Mouse (Mus musculus): Measurements from ENCODE around the gene Lrch1. TPM values are rescaled to one million over a fixed set of nuclear protein-coding genes. Genes with fewer than 3 reads are reported as not detected.

Gene Lrch1
- polyA plus RNA-seq, 1 experiment = 8.4 TPM

DNA sequence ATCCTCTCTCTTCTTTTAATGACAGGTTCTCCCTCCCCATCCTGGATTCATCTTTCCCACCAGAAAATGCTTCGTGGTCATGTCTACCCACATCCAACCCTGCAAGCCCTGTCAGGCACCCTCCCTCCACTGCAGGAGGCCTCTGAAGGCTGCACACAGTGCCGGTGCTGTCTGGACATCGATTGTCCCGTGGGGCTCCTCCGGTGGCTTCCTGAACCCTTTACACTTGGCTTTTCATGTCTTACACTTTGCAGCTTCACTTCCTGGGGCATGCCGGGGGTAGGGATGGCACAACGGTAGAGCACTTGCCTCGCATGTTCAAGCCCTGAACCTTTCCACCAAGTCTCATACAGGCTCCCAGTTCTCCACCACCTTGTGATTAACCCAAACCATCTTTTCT lies 4.7 kb downstream of the Lrch1 start:
- no peak overlapping the region for H3K4me3 ChIP-seq (ENCODE audit: insufficient read depth, low read depth, low read length)
- no peak overlapping the region for H3K27ac ChIP-seq (ENCODE audit: insufficient read depth, low read depth, low read length)
- H3K4me1 ChIP-seq (ENCODE audit: control insufficient read depth, insufficient read depth, low read length) = peaks cover 8% of the 10 kb centered on the region; the same call in 1 of the 2 replicates
- H3K36me3 ChIP-seq (ENCODE audit: control insufficient read depth, insufficient read depth, low read length) = no peaks in the 10 kb centered on the region
- no peaks in the 10 kb centered on the region for H3K27me3 ChIP-seq (replicated peaks; ENCODE audit: control insufficient read depth, insufficient read depth, low read length)
- TF ChIP-seq POLR2A (IDR thresholded peaks at IDR 0.05; ENCODE audit: low read depth, low read length) (no peak), CTCF (conservative IDR thresholded peaks at IDR 0.05; ENCODE audit: insufficient read depth, insufficient read length, low read depth, low read length) (no peak)
- WGBS = 65% methylated on average over 8 of the region's 8 CpGs
- no peak for DNase-seq

DNA sequence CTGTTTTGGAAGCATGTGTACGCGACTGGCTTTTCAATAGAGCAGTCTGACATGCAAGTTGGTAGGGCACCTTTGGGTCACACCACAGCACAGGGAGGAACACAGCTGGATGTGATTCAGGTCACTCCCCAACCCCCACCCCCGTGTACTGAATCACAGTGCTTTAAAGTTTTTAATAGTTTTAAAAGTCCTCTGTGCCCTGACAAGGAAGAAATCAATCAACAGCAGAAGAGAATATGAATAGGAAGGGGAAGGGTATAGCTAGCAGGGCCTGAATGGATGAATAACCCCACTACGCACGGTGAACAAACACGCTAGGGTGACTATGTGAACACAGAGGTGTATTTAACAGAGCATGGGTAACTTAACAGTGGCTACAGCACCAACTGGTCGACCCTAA lies 6.1 kb downstream of the Lrch1 start:
- no peak for TF ChIP-seq CTCF (conservative IDR thresholded peaks at IDR 0.05; ENCODE audit: insufficient read depth, insufficient read length, low read depth, low read length)
- no peak for TF ChIP-seq POLR2A (IDR thresholded peaks at IDR 0.05; ENCODE audit: low read depth, low read length)
- H3K36me3 ChIP-seq (ENCODE audit: control insufficient read depth, insufficient read depth, low read length) = no peaks in the 10 kb centered on the region
- no peak overlapping the region for H3K4me3 ChIP-seq (ENCODE audit: insufficient read depth, low read depth, low read length)
- H3K27me3 ChIP-seq (replicated peaks; ENCODE audit: control insufficient read depth, insufficient read depth, low read length) = no peaks in the 10 kb centered on the region
- no peak for DNase-seq
- WGBS = 62% methylated on average over 7 of the region's 7 CpGs
- peaks cover 8% of the 10 kb centered on the region; the same call in 1 of the 2 replicates for H3K4me1 ChIP-seq (ENCODE audit: control insufficient read depth, insufficient read depth, low read length)
- H3K27ac ChIP-seq (ENCODE audit: insufficient read depth, low read depth, low read length) = no peak overlapping the region

DNA sequence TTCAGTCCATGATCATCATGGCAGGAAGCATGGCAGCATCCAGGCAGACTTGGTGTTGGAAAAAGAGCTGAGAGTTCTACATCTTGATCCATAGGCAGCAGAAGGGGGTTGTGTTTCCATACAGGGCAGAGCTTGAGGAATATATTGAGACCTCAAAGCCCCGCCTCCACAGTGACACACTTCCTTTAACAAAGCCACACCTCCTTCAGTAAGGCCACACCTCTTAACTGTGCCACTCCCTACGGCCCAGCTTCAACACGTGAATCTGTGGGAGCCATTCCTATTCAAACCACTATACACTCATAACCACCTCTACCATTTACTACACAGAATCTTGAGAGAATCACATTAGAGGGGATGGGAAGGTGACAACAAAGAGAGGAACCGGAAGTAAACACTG lies 6.9 kb downstream of the Lrch1 start:
- DNase-seq = no peak
- Histone ChIP-seq H3K4me3 (ENCODE audit: insufficient read depth, low read depth, low read length) (no peak overlapping the region), H3K27me3 (replicated peaks; ENCODE audit: control insufficient read depth, insufficient read depth, low read length) (no peaks in the 10 kb centered on the region), H3K27ac (ENCODE audit: insufficient read depth, low read depth, low read length) (no peak overlapping the region), H3K4me1 (ENCODE audit: control insufficient read depth, insufficient read depth, low read length) (peaks cover 6% of the 10 kb centered on the region; the same call in 1 of the 2 replicates), H3K36me3 (ENCODE audit: control insufficient read depth, insufficient read depth, low read length) (no peaks in the 10 kb centered on the region)
- WGBS = 81% methylated on average over 4 of the region's 4 CpGs
- TF ChIP-seq CTCF (conservative IDR thresholded peaks at IDR 0.05; ENCODE audit: insufficient read depth, insufficient read length, low read depth, low read length) (no peak), POLR2A (IDR thresholded peaks at IDR 0.05; ENCODE audit: low read depth, low read length) (no peak)

DNA sequence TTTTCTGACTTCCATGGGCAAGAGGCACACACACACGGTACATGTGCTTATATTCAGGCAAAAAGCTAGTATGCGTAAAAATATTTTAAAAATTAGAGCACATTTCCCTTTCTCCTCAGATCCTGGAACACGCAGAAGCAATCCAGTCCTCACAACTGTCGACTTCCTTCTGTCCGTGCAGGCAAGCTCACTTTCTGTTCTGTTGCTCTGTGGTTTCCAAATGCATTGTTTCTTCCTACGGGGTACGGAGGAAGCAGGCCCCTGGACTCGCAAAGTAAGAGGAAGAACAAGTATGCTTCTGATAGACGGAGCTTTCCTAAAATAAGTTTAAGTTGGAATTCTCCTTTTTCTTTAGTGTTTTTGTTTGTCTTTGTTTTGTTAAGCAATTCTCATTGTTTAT lies 8.3 kb downstream of the Lrch1 start:
- 52% methylated on average over 9 of the region's 9 CpGs for WGBS
- Histone ChIP-seq H3K4me1 (ENCODE audit: control insufficient read depth, insufficient read depth, low read length) (peaks cover under 1% of the 10 kb centered on the region; the same call in 1 of the 2 replicates), H3K27me3 (replicated peaks; ENCODE audit: control insufficient read depth, insufficient read depth, low read length) (no peaks in the 10 kb centered on the region), H3K4me3 (ENCODE audit: insufficient read depth, low read depth, low read length) (no peak overlapping the region), H3K27ac (ENCODE audit: insufficient read depth, low read depth, low read length) (no peak overlapping the region), H3K36me3 (ENCODE audit: control insufficient read depth, insufficient read depth, low read length) (no peaks in the 10 kb centered on the region)
- peak; percentile 42 for DNase-seq
- no peak for TF ChIP-seq CTCF (conservative IDR thresholded peaks at IDR 0.05; ENCODE audit: insufficient read depth, insufficient read length, low read depth, low read length)
- TF ChIP-seq POLR2A (IDR thresholded peaks at IDR 0.05; ENCODE audit: low read depth, low read length) = no peak

DNA sequence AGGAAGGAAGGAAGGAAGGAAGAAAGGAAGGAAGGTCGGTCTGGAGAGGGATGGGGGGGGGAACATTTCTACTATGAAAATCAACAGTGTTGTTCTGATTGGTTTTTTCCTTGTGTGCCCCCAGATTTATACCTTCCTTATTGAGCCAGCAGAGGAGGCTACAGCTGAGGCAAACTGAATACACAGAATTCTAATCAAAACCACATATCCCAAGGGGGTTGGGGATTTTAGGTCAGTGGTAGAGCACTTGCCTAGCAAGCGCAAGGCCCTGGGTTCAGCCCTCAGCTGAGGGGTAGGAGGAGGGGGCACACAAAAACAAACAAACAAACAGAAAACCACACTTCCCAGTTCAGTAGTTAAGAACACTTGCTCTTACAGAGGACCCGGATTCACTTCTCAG lies 8.8 kb downstream of the Lrch1 start:
- Histone ChIP-seq H3K27ac (ENCODE audit: insufficient read depth, low read depth, low read length) (no peak overlapping the region), H3K36me3 (ENCODE audit: control insufficient read depth, insufficient read depth, low read length) (no peaks in the 10 kb centered on the region), H3K4me3 (ENCODE audit: insufficient read depth, low read depth, low read length) (no peak overlapping the region), H3K27me3 (replicated peaks; ENCODE audit: control insufficient read depth, insufficient read depth, low read length) (no peaks in the 10 kb centered on the region), H3K4me1 (ENCODE audit: control insufficient read depth, insufficient read depth, low read length) (0 out of 2 replicates have a peak, but pooled peaks cover 2% of the 10 kb centered on the region)
- WGBS = 73% methylated on average over 3 of the region's 3 CpGs
- DNase-seq = no peak
- no peak for TF ChIP-seq CTCF (conservative IDR thresholded peaks at IDR 0.05; ENCODE audit: insufficient read depth, insufficient read length, low read depth, low read length)
- no peak for TF ChIP-seq POLR2A (IDR thresholded peaks at IDR 0.05; ENCODE audit: low read depth, low read length)

DNA sequence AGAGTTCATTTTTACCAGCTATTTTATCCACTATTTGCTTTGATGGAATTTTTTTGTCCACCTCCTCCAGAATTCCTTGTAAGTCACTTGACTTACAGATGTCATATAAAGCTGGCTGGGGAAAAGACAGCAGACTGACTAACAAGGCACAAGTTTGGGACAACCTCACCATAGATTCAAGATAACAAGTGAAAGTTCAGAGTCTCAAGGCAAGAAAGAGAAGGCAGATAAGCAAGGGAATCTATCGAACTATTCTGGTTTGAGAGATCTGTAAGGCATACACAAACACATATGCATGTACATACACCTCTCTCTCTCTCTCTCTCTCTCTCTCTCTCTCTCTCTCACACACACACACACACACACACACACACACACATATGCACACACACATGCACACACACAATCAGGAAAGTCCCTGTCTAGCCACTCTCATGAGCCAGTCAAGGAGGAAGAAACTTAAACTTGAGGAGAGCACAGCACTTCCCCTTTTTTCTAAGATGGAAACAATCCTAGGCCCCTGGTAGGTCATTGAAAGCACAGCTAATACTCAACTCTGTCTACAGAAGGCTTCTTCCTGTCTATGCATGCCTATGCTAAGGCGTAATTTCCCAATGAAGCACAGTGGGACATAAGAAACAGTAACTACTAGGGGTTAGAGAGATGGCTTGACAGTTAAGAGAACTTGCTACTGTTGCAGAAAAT lies 11.0 kb downstream of the Lrch1 start:
- Histone ChIP-seq H3K27ac (ENCODE audit: insufficient read depth, low read depth, low read length) (no peak overlapping the region), H3K27me3 (replicated peaks; ENCODE audit: control insufficient read depth, insufficient read depth, low read length) (no peaks in the 10 kb centered on the region), H3K36me3 (ENCODE audit: control insufficient read depth, insufficient read depth, low read length) (no peaks in the 10 kb centered on the region), H3K4me1 (ENCODE audit: control insufficient read depth, insufficient read depth, low read length) (0 out of 2 replicates have a peak, but pooled peaks cover 2% of the 10 kb centered on the region), H3K4me3 (ENCODE audit: insufficient read depth, low read depth, low read length) (no peak overlapping the region)
- 87% methylated on average over 2 of the region's 2 CpGs for WGBS
- no peak for DNase-seq
- TF ChIP-seq CTCF (conservative IDR thresholded peaks at IDR 0.05; ENCODE audit: insufficient read depth, insufficient read length, low read depth, low read length) (no peak), POLR2A (IDR thresholded peaks at IDR 0.05; ENCODE audit: low read depth, low read length) (no peak)

DNA sequence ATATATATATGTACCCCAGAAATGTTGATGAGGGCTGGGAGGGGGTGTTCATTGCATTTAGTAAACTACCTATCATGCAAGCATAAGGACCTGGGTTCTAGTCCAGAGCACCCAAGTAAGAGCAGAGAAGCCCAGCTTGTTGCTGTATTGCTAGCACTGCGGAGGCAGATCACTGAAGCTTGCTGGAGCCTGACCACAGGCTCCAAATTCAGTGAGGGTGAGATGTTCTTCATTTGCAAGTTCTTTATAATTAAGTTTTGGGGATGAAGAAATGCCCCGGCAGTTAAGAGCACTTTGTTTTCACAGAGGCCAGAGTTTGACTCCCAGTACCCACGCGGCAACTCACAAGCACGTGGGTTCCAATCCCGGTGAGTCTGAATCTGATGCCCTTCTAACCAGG lies 12.6 kb downstream of the Lrch1 start:
- Histone ChIP-seq H3K4me3 (ENCODE audit: insufficient read depth, low read depth, low read length) (no peak overlapping the region), H3K27ac (ENCODE audit: insufficient read depth, low read depth, low read length) (no peak overlapping the region), H3K27me3 (replicated peaks; ENCODE audit: control insufficient read depth, insufficient read depth, low read length) (no peaks in the 10 kb centered on the region), H3K4me1 (ENCODE audit: control insufficient read depth, insufficient read depth, low read length) (0 out of 2 replicates have a peak, but pooled peaks cover 2% of the 10 kb centered on the region), H3K36me3 (ENCODE audit: control insufficient read depth, insufficient read depth, low read length) (no peaks in the 10 kb centered on the region)
- no peak for DNase-seq
- WGBS = 88% methylated on average over 6 of the region's 6 CpGs
- no peak for TF ChIP-seq CTCF (conservative IDR thresholded peaks at IDR 0.05; ENCODE audit: insufficient read depth, insufficient read length, low read depth, low read length)
- no peak for TF ChIP-seq POLR2A (IDR thresholded peaks at IDR 0.05; ENCODE audit: low read depth, low read length)
